Mouse (Mus musculus) liver, adult 2 months (tissue): ENCODE data around the gene Ndufc2.

Experiments
- CTCF ChIP-seq: fragments of 200-500 bp; IDR thresholded peaks from 2 replicates; pipeline ENCODE4 v1.5.1; 2011; ENCODE audit warnings: low read depth, low read length, control low read depth
- POLR2A ChIP-seq: fragments of 200-500 bp; IDR thresholded peaks from 2 replicates; pipeline ENCODE4 v1.6.1; 2011; ENCODE audit warnings: low read length, control low read depth; ENCODE audit not compliant: insufficient read depth; ENCODE audit errors: extremely low read depth

- no peak for TF ChIP-seq POLR2A
- no peak for TF ChIP-seq CTCF
Observed at GRCm38 (mm10) chr7:97386106-97386805, 13.5 kb upstream of the Ndufc2 start.
